Mouse (Mus musculus) cerebellum, adult 9-10 months (tissue): ENCODE data around the gene Cnr2.

ENCODE experiments used
- DNase-seq: peaks from one replicate; pipeline ENCODE4 v3.0.0; 2022

Gene Cnr2

DNA sequence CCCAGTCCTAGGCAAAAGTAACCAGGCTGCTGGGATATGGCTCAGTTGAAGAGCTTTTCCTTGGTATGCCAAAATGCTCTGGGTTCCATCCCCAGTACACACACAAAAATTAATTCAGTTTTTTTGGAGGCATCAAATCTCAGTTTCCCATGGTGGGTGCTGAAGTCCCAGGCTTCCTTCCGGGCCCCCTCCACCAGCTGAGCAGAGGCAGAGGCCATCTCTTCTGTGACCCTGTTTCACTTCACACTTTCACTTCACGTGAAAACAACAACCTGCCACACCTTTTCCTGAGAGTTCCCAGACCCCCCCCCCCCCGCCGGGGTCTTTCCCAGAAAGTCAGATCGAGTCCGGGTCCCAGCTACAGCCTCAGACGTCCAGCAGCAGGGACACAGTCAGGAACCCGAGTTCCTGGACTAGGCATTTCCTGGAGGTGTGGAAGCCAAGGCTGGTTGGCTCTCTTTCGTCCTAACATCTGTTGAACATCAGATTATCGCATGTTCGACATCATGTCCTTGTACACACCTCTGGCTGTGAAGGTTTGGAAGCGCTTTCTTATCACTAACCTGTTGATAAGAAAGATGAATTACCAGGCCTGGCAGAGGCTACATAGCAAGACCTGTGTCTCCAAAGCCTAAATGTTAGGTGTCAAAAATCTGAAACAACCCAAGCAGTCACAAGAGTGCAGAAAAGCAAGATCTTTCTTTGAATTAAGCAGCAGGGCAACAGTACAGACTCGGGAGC lies 14.3 kb downstream of the Cnr2 start:
- DNase-seq = no peak

DNA sequence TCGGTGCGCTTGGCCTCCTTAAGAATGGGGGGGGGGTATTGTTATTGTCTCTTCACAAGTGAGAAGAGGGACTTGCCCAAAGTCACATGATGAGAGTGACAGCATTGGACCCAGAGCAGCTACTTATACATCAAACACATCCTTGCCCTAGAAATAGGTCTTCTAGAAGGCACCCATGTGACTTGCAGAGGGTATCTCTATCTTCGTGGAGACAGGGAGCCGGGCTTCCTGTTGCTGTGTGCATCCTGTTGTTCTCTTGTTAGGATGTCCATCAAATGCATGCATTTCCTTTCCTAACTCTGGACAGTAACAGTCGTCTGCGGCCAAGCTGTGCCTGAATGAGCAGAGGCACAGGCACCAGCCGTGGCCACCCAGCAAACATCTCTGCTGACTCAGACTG lies 16.3 kb downstream of the Cnr2 start:
- DNase-seq = no peak

GRCm38 (mm10) chr4:135912164-135912563 lies 17.0 kb downstream of the Cnr2 start:
- no peak for DNase-seq

DNA sequence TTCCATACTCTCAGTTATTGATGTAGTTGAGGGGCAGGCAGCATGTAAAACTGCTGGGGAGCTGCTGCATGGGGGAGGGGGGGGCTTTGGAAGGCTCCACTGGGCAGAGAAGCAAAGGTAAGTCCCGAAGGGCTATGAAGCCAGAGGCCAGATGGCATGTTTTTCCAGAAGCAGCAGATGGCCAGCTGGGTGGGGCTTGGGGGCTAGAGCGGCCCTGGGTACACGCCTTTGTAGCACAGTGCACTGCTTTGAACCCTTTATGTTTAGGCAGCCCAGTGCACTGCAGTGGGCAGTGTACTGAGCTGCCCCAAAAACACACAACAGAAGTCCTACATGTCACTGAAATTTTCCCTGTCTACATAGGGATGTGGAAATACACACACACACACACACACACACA lies 17.6 kb downstream of the Cnr2 start:
- no peak for DNase-seq

DNA sequence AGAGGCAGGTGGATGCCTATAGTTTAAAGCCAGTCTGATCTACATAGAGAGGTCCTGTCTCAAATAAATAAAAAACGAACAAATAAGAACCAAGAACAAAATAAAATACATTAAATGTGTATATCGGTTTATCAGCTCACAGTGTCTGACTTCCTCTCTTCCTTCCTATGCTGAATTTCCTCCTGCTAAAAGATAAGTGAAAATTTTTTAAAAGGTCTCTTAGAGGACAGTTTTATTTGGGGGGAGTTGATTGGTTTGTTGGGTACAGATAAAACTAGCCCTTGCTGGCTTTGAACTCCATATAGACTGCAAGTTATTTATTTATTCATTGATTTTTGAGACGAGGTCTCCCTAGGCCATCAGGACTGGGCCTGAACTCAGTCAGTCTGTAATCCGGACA lies 18.2 kb downstream of the Cnr2 start:
- no peak for DNase-seq

DNA sequence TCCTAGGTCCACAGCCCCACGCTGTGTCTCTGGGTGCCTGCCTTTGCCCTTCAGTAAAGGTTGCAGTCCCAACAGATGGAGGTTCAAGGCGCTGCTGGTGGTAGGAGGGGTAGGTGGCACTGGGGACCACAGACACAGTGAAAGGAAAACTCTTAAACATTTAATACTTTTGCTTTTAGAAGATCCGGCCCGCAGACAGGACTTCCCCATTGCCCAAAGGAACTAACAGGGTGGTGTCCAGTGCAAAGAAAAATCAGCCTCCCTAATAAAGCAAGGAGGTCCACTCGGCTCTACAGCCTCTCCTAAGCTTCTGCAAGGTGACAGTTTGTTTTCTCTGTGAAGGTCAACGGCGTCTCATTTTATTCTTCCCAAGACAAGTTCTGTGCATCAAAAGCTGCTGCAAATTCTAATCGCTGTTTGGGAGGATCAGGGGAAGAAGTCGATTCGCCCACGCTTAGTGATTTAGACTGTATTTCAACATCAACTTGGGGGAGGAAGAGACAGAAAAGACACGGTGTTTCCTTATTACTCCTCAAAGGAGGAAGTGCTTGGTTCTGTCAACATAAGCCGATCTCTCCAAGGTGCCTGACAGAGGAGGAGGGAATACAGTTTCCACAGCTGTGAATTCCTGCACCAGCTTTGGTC lies 23.6 kb downstream of the Cnr2 start:
- no peak for DNase-seq

GRCm38 (mm10) chr4:135919280-135919639 lies 24.1 kb downstream of the Cnr2 start:
- DNase-seq = no peak

- DNase-seq = peak; percentile 97
Observed at GRCm38 (mm10) chr4:135920304-135921241, 25.4 kb downstream of the Cnr2 start, which contains the start of gene Fuca1. TSS of gene Fuca1 (plus strand) at chr4:135920735.

DNA sequence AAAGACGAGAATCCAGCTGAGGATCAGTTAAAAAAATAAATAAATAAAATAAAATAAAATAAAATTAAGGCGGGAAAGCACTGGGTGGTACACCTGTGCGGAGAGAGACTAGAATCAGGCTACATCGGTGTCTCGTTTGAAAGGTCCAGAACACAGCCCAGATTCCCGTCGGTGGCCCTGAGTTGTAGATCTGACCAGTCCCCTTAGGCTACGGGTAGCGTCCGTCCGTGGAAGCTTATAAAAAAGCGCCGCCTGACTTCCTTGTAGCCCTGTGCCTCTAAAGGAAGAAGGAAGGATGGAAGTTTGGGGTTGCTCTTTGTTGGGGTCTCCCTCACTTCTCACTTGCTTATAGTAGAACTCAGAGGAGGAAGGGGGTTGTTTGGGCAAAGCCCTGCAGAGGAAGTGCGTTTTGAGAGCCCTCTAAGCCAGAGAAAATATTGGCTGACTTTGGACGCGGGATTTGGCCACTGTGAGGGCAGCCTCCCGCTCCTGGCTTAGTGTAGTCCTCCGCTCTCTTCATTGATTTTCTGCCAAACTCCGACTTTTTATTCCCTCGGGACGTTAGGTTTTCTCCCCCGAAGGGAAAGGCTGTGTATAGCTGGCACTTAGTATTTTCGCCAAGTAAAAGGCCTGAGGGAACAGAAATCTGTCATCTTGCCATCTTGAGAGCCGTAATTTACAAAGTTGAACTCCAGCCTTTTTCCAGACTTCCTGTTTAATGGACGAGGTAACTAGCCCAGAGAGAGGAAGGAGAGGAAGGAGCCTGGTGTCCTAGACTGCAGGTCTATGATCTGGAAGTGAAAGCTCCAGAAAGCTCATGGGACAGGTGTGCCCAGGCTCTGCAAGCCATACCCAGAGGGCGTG lies 26.3 kb downstream of the Cnr2 start:
- DNase-seq = peak; percentile 41

DNA sequence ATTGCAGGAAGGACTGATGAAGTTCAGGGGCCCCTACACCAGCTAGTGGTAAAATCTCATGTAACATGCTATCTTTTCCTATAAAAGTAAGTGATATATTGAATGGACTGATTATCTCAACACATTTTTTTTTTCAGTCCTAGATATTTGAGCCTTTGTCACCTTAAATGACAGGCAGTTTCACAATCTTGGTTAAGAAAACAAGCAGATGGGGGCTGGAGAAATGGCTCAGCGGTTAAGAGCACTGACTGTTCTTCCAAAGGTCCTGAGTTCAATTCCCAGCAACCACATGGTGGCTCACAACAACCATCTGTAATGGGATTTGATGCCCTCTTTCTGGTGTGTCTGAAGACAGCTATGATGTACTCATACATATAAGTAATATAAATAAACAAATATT lies 27.0 kb downstream of the Cnr2 start:
- DNase-seq = no peak

DNA sequence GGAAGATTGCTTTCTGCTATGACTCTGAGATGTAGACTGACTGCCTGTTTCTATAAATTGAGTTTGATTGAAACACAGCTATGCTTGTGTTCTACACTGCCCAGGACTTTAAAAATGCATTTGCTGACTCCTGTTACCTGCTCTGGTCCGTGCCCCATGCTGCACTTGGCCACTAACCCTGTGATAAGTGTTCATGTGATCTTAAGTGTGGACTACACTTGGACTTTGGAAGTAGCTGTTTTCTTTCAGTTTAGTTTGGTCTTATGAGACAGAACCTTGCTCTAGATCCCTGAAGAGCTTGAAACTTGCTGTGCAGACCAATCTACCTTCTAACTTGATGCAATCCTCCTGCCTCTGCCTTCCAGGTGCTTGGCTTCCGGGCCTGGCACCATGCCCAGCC lies 29.2 kb downstream of the Cnr2 start:
- DNase-seq = no peak

GRCm38 (mm10) chr4:135925341-135925740 lies 30.1 kb downstream of the Cnr2 start:
- DNase-seq = no peak

GRCm38 (mm10) chr4:135926195-135926808 lies 31.1 kb downstream of the Cnr2 start:
- DNase-seq = no peak

GRCm38 (mm10) chr4:135926861-135927260 lies 31.7 kb downstream of the Cnr2 start:
- no peak for DNase-seq

- no peak for DNase-seq
Observed at GRCm38 (mm10) chr4:135928376-135928775, 33.2 kb downstream of the Cnr2 start.

DNA sequence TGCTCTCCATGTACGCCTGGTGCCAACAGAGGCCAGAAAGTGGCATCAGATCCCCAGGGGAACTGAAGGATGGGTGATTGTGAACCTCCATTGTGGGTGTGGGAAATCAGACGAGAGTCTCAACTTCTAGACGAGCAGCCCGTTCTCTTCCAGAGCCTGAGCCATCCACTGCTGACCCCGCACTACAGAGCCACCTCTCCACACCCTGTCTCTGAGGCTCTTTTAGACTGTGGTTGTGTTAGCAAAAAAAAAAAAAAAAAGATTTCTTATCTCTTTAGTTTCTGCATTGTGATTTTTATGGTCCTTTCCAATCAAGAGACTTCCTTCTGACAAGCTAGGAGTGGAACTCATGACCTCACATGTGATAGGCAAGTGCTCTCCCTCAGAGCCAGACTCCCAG lies 34.2 kb downstream of the Cnr2 start:
- DNase-seq = no peak

- DNase-seq = no peak
Observed at GRCm38 (mm10) chr4:135929828-135930227, 34.6 kb downstream of the Cnr2 start.

- no peak for DNase-seq
Observed at GRCm38 (mm10) chr4:135930239-135930638, 35.0 kb downstream of the Cnr2 start.

GRCm38 (mm10) chr4:135931832-135932231 lies 36.6 kb downstream of the Cnr2 start:
- no peak for DNase-seq

DNA sequence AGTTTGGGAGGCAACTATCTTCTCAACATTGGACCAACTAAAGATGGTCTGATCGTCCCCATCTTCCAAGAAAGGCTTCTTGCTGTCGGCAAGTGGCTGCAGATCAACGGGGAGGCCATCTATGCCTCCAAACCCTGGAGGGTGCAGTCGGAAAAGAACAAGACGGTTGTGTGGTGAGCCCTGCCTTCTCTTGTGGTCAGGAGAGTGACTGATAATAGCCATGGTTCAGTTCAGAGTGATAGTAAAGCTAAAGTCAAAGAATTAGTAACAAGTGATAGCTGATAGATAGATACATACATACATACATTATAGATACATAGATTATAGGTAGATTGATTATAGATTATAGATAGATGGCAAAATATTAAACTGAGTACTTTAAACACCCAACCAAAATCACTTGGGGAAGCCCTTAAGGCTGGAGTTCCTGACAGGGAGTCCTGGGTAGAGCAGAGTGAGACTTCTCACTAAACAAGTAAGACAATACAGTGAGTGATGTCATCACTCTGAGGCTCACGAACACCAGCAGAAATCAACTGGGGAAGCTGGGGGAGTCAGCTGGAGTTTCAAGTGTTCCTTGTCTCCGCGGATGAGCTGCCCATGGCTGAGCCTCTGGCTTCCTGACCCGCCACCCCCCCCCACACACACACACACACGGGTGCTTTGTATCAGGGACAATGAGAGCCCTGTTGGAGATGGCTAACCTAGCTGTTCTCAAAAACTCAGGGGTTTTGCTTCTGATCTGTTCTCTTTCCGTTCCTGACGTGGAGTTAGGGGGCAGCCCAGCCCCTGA lies 39.7 kb downstream of the Cnr2 start:
- no peak for DNase-seq

DNA sequence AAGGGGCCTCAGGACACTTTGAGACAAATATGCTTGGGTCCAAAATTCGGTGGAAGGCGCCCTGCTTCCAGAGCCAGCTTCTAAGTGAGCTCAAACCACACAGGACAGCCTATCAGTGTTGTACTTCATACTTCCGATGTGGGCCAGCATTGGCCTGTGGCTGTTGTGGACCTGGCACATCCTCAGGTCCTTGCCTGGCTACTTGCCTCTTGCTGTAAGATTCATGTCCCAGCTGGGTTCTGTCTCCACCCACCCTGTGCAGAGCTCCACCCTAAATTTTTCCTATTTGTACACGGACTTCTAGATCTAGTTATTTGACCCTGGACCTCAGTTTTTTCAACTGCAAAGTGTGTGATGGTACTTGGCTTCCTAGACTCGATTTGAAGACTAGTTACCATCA lies 40.3 kb downstream of the Cnr2 start:
- DNase-seq = no peak
